Mouse (Mus musculus) forebrain, embryonic 10.5 days (tissue): ENCODE results near the gene Tmod4. TPM values are rescaled to one million over a fixed set of nuclear protein-coding genes. Genes with fewer than 3 reads are reported as not detected.

Source experiments
- DNase-seq: peaks from one replicate; pipeline ENCODE4 v3.0.0-alpha.2; 2017; ENCODE audit warnings: low spot score; ENCODE audit errors: extremely low spot score
- H3K27ac ChIP-seq: fragments of 300-500 bp; sonication (generic); 2 replicates; pipeline ENCODE4 v1.5.1; 2016; ENCODE audit warnings: mild to moderate bottlenecking
- H3K27me3 ChIP-seq: fragments of 300-500 bp; sonication (generic); 2 replicates; pipeline ENCODE4 v1.6.1; 2016; ENCODE audit warnings: mild to moderate bottlenecking; ENCODE audit not compliant: poor library complexity, severe bottlenecking
- H3K36me3 ChIP-seq: fragments of 300-500 bp; sonication (generic); replicated peaks from 2 replicates; pipeline ENCODE4 v1.6.1; 2016; ENCODE audit warnings: mild to moderate bottlenecking, moderate library complexity
- H3K4me1 ChIP-seq: fragments of 300-500 bp; sonication (generic); 2 replicates; pipeline ENCODE4 v1.6.1; 2016
- H3K4me3 ChIP-seq: fragments of 300-500 bp; sonication (generic); 2 replicates; pipeline ENCODE4 v1.5.1; 2016; ENCODE audit warnings: mild to moderate bottlenecking, moderate library complexity
- H3K9me3 ChIP-seq: fragments of 300-500 bp; sonication (generic); 2 replicates; pipeline ENCODE4 v1.6.1; 2016; ENCODE audit warnings: mild to moderate bottlenecking, moderate library complexity
- WGBS: fragments of 180-500 bp; shearing (Covaris S2); methylation state at CpG from one replicate; pipeline ENCODE4 v1.1.7; 2016; 5-methylcytosine and 5-hydroxymethylcytosine counted together
- microRNA-seq: library from miRNA; unstranded; fragments of <30 nt; microRNA quantifications from one replicate; pipeline ENCODE4, GENCODE M21; 2017
- polyA plus RNA-seq: library from polyadenylated mRNA; unstranded; fragments of >200 nt; fragmentation: Nextera tagmentation; extraction: Ambion mirVana; gene quantifications from 2 replicates; pipeline ENCODE4 v1.2.1, GENCODE M21; 2016

Tmod4 gene
- polyA plus RNA-seq, 1 experiment from 2014 or later, result 0.77 TPM

GRCm38 (mm10) chr3:95164840-95165239, 40.6 kb downstream of the Tmod4 start:
- H3K4me3 ChIP-seq, result no peak overlapping the region
- H3K27ac ChIP-seq, result no peak overlapping the region
- H3K36me3 ChIP-seq, result peaks cover 56% of the 10 kb centered on the region
- H3K9me3 ChIP-seq, result no peaks in the 10 kb centered on the region
- H3K27me3 ChIP-seq, result peaks cover 59% of the 10 kb centered on the region
- no peak for DNase-seq
- peaks cover 39% of the 10 kb centered on the region for H3K4me1 ChIP-seq
- 87% methylated on average over 5 of the region's 5 CpGs for WGBS

- H3K4me3 ChIP-seq, result no peak overlapping the region
- H3K36me3 ChIP-seq, result peaks cover 78% of the 10 kb centered on the region
- 87% methylated on average over 10 of the region's 10 CpGs for WGBS
- DNase-seq, result no peak
- H3K27ac ChIP-seq, result no peak overlapping the region
- peaks cover 80% of the 10 kb centered on the region for H3K27me3 ChIP-seq
- no peaks in the 10 kb centered on the region for H3K9me3 ChIP-seq
- peaks cover 21% of the 10 kb centered on the region for H3K4me1 ChIP-seq
Measured at GRCm38 (mm10) chr3:95169996-95170395, 45.7 kb downstream of the Tmod4 start.

GRCm38 (mm10) chr3:95171105-95171504, 46.8 kb downstream of the Tmod4 start:
- H3K4me3 ChIP-seq, result no peak overlapping the region
- peaks cover 68% of the 10 kb centered on the region for H3K36me3 ChIP-seq
- no peaks in the 10 kb centered on the region for H3K9me3 ChIP-seq
- no peak overlapping the region for H3K27ac ChIP-seq
- DNase-seq, result no peak
- peaks cover 84% of the 10 kb centered on the region for H3K27me3 ChIP-seq
- WGBS, result 88% methylated on average over 6 of the region's 6 CpGs
- peaks cover 21% of the 10 kb centered on the region for H3K4me1 ChIP-seq

GRCm38 (mm10) chr3:95172526-95173255, 48.4 kb downstream of the Tmod4 start:
- H3K4me1 ChIP-seq, result peaks cover 21% of the 10 kb centered on the region
- peaks cover 54% of the 10 kb centered on the region for H3K36me3 ChIP-seq
- peak overlapping the region; percentile 5; the same call in 1 of the 2 replicates for H3K27ac ChIP-seq
- DNase-seq, result no peak
- H3K27me3 ChIP-seq, result peaks cover 77% of the 10 kb centered on the region
- H3K4me3 ChIP-seq, result peak overlapping the region; percentile 45
- WGBS, result 11% methylated on average over 84 of the region's 84 CpGs
- no peaks in the 10 kb centered on the region for H3K9me3 ChIP-seq

- Histone ChIP-seq H3K4me3 (peak overlapping the region; percentile 45), H3K27ac (0 out of 2 replicates have a peak overlapping the region, but pooled peaks have one; percentile 5), H3K36me3 (peaks cover 47% of the 10 kb centered on the region), H3K9me3 (no peaks in the 10 kb centered on the region), H3K27me3 (peaks cover 70% of the 10 kb centered on the region), H3K4me1 (peaks cover 21% of the 10 kb centered on the region)
- DNase-seq, result peak; percentile 33
- WGBS, result 4% methylated on average over 58 of the region's 58 CpGs
Measured at GRCm38 (mm10) chr3:95173256-95173949, 49.1 kb downstream of the Tmod4 start.

GRCm38 (mm10) chr3:95174011-95174592, 49.8 kb downstream of the Tmod4 start:
- Histone ChIP-seq H3K4me1 (peaks cover 21% of the 10 kb centered on the region), H3K4me3 (peak overlapping the region; percentile 45), H3K9me3 (no peaks in the 10 kb centered on the region), H3K27ac (no peak overlapping the region), H3K27me3 (peaks cover 63% of the 10 kb centered on the region), H3K36me3 (peaks cover 40% of the 10 kb centered on the region)
- 1% methylated on average over 16 of the region's 16 CpGs for WGBS
- DNase-seq, result peak; percentile 82

GRCm38 (mm10) chr3:95176500-95176899, 52.2 kb downstream of the Tmod4 start:
- DNase-seq, result no peak
- peaks cover 21% of the 10 kb centered on the region for H3K4me1 ChIP-seq
- 53% methylated on average over 3 of the region's 3 CpGs for WGBS
- H3K9me3 ChIP-seq, result no peaks in the 10 kb centered on the region
- peaks cover 22% of the 10 kb centered on the region for H3K36me3 ChIP-seq
- H3K4me3 ChIP-seq, result no peak overlapping the region
- H3K27me3 ChIP-seq, result peaks cover 39% of the 10 kb centered on the region
- no peak overlapping the region for H3K27ac ChIP-seq

GRCm38 (mm10) chr3:95177583-95177982, 53.3 kb downstream of the Tmod4 start:
- Histone ChIP-seq H3K9me3 (no peaks in the 10 kb centered on the region), H3K27me3 (peaks cover 28% of the 10 kb centered on the region), H3K4me3 (no peak overlapping the region), H3K4me1 (peaks cover 16% of the 10 kb centered on the region), H3K27ac (no peak overlapping the region), H3K36me3 (peaks cover 15% of the 10 kb centered on the region)
- no peak for DNase-seq
- WGBS, result 85% methylated on average over 6 of the region's 6 CpGs

Small RNA genes within 50 kb of the gene (microRNA-seq; reads per million reads assigned to microRNA genes)
- gene Mir8099-1, result not detected

Other genes with a start within 250 kb of the Tmod4 start
- gene Psmb4, start 237.5 kb upstream of the Tmod4 start, polyA plus RNA-seq, result 345 and 349 TPM in 2 replicates
- gene Selenbp1, start 191.4 kb upstream of the Tmod4 start, polyA plus RNA-seq, result 2.5 and 2.7 TPM in 2 replicates
- 5.2 and 5.4 TPM in 2 replicates for gene Rfx5, start 170.4 kb upstream of the Tmod4 start, polyA plus RNA-seq
- gene Pi4kb, start 149.7 kb upstream of the Tmod4 start, polyA plus RNA-seq, result 20.1 and 21.7 TPM in 2 replicates
- 42.1 and 44.3 TPM in 2 replicates for gene Zfp687, start 109.0 kb upstream of the Tmod4 start, polyA plus RNA-seq
- 346 and 351 TPM in 2 replicates for gene Psmd4, start 81.9 kb upstream of the Tmod4 start, polyA plus RNA-seq
- gene Pip5k1a, start 17.5 kb upstream of the Tmod4 start, polyA plus RNA-seq, result 19.0 and 19.5 TPM in 2 replicates
- 275 and 276 TPM in 2 replicates for gene Vps72, start 13.5 kb upstream of the Tmod4 start, polyA plus RNA-seq
- gene Scnm1, start 9.5 kb downstream of the Tmod4 start, polyA plus RNA-seq, result 75.8 and 80.7 TPM in 2 replicates
- 12.6 and 13.3 TPM in 2 replicates for gene Lysmd1, start 9.6 kb downstream of the Tmod4 start, polyA plus RNA-seq
- 1.4 and 1.5 TPM in 2 replicates for gene Tnfaip8l2, start 17.9 kb downstream of the Tmod4 start, polyA plus RNA-seq
- 3.9 and 4.2 TPM in 2 replicates for gene Sema6c, start 36.0 kb downstream of the Tmod4 start, polyA plus RNA-seq
- gene Gabpb2, start 93.4 kb downstream of the Tmod4 start, polyA plus RNA-seq, result 13.5 and 13.7 TPM in 2 replicates
- 95.5 and 104 TPM in 2 replicates for gene Cdc42se1, start 104.3 kb downstream of the Tmod4 start, polyA plus RNA-seq
- gene Mllt11, start 107.7 kb downstream of the Tmod4 start, polyA plus RNA-seq, result 19.6 and 22.4 TPM in 2 replicates
- gene Gm128, start 117.1 kb downstream of the Tmod4 start, polyA plus RNA-seq, result 0.23 and 0.30 TPM in 2 replicates
- 0.38 and 0.42 TPM in 2 replicates for gene Bnipl, start 126.7 kb downstream of the Tmod4 start, polyA plus RNA-seq
- gene Mindy1, start 156.9 kb downstream of the Tmod4 start, polyA plus RNA-seq, result 27.2 and 27.9 TPM in 2 replicates
- gene Prune1, start 157.6 kb downstream of the Tmod4 start, polyA plus RNA-seq, result 26.2 and 26.9 TPM in 2 replicates
- 1.8 and 1.9 TPM in 2 replicates for gene Anxa9, start 182.7 kb downstream of the Tmod4 start, polyA plus RNA-seq
- gene Cers2, start 190.3 kb downstream of the Tmod4 start, polyA plus RNA-seq, result 119 and 130 TPM in 2 replicates
- 59.1 and 64.2 TPM in 2 replicates for gene Setdb1, start 232.7 kb downstream of the Tmod4 start, polyA plus RNA-seq